Mouse (Mus musculus): ENCODE measurements around the gene Celf2.

The Celf2 gene

GRCm38 (mm10) chr2:6728840-6729252 lies 780.5 kb downstream of the Celf2 start:
- no peak for DNase-seq (ENCODE audit: low spot score)

GRCm38 (mm10) chr2:6727366-6727765 lies 782.0 kb downstream of the Celf2 start:
- no peak for DNase-seq (ENCODE audit: low spot score)

- DNase-seq (ENCODE audit: low spot score): no peak
Measured at GRCm38 (mm10) chr2:6726071-6726470, 783.3 kb downstream of the Celf2 start.

- no peak for DNase-seq (ENCODE audit: low spot score)
Measured at GRCm38 (mm10) chr2:6723602-6724001, 785.8 kb downstream of the Celf2 start.

- DNase-seq (ENCODE audit: low spot score): no peak
Measured at GRCm38 (mm10) chr2:6721460-6722401, 787.6 kb downstream of the Celf2 start.

- no peak for DNase-seq (ENCODE audit: low spot score)
Measured at GRCm38 (mm10) chr2:6720753-6721459, 788.5 kb downstream of the Celf2 start.

- no peak for DNase-seq (ENCODE audit: low spot score)
Measured at GRCm38 (mm10) chr2:6718864-6719263, 790.5 kb downstream of the Celf2 start.

GRCm38 (mm10) chr2:6717953-6718352 lies 791.4 kb downstream of the Celf2 start:
- DNase-seq (ENCODE audit: low spot score): no peak

GRCm38 (mm10) chr2:6715562-6715961 lies 793.8 kb downstream of the Celf2 start:
- no peak for DNase-seq (ENCODE audit: low spot score)

GRCm38 (mm10) chr2:6713529-6713928 lies 795.8 kb downstream of the Celf2 start:
- DNase-seq (ENCODE audit: low spot score): no peak

GRCm38 (mm10) chr2:6710687-6711430 lies 798.5 kb downstream of the Celf2 start:
- DNase-seq (ENCODE audit: low spot score): no peak

- no peak for DNase-seq (ENCODE audit: low spot score)
Measured at GRCm38 (mm10) chr2:6707959-6708519, 801.3 kb downstream of the Celf2 start.

- DNase-seq (ENCODE audit: low spot score): no peak
Measured at GRCm38 (mm10) chr2:6707276-6707675, 802.1 kb downstream of the Celf2 start.

GRCm38 (mm10) chr2:6705929-6706739 lies 803.2 kb downstream of the Celf2 start:
- DNase-seq (ENCODE audit: low spot score): no peak

- DNase-seq (ENCODE audit: low spot score): no peak
Measured at GRCm38 (mm10) chr2:6705475-6705874, 803.9 kb downstream of the Celf2 start.

- no peak for DNase-seq (ENCODE audit: low spot score)
Measured at GRCm38 (mm10) chr2:6704804-6705203, 804.6 kb downstream of the Celf2 start.

GRCm38 (mm10) chr2:6704342-6704741 lies 805.0 kb downstream of the Celf2 start:
- DNase-seq (ENCODE audit: low spot score): no peak

- no peak for DNase-seq (ENCODE audit: low spot score)
Measured at GRCm38 (mm10) chr2:6696326-6696725, 813.0 kb downstream of the Celf2 start.

GRCm38 (mm10) chr2:6695353-6695951 lies 813.9 kb downstream of the Celf2 start:
- no peak for DNase-seq (ENCODE audit: low spot score)

- no peak for DNase-seq (ENCODE audit: low spot score)
Measured at GRCm38 (mm10) chr2:6689689-6690088, 819.7 kb downstream of the Celf2 start.

GRCm38 (mm10) chr2:6678231-6678630 lies 831.1 kb downstream of the Celf2 start:
- no peak for DNase-seq (ENCODE audit: low spot score)

Measured in urinary bladder, postnatal 25 days (tissue).